Mouse (Mus musculus): ENCODE data around the gene Zfyve27. TPM values are rescaled to one million over a fixed set of nuclear protein-coding genes. Genes with fewer than 3 reads are reported as not detected.
A peak's percentile ranks its signal among the peaks of the same experiment; 100 is the strongest.

Gene Zfyve27
- polyA plus RNA-seq, 1 experiment = 12.7 TPM

DNA sequence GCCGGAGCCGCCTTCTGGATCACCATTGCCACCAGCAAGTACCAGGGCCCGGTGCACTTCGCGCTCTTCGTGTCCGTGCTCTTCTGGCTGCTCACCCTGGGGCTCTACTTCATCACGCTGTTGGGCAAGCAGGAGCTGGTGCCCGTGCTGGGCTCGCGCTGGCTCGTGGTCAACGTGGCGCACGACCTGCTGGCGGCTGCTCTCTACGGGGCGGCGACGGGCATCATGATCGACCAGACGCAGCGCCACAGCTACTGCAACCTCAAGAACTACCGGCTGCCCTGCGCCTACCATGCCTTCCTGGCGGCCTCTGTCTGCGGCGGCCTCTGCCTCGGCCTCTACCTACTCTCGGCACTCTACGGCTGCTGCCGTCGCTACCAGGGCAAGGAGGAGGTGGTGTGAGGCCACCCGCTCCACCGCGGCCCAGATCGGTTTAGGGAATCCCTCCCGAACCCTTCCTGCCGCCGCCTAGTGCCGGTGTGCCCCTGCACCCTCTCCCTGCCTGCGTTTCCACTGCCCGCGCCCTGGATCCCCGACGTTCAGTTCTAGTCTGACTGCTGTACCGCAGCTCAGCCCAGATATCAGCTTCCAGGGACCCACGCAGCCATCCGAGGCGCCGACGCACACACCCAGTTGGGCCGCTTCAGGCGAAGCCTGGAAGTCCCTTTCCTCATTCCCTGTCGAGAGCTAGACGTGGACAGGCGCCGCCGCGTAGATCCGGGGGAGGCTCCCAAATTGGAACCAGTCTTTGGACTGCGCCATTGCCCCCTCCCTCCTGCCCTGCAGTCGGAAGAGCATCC lies 15.8 kb upstream of the Zfyve27 start:
- Histone ChIP-seq H3K4me3 (ENCODE audit: insufficient read depth, low read depth, low read length) (peak overlapping the region; percentile 79), H3K4me1 (ENCODE audit: control insufficient read depth, insufficient read depth, insufficient read length, low read length) (peaks cover 16% of the 10 kb centered on the region), H3K27ac (replicated peaks; ENCODE audit: low read depth, low read length) (peak overlapping the region; percentile 84)

DNA sequence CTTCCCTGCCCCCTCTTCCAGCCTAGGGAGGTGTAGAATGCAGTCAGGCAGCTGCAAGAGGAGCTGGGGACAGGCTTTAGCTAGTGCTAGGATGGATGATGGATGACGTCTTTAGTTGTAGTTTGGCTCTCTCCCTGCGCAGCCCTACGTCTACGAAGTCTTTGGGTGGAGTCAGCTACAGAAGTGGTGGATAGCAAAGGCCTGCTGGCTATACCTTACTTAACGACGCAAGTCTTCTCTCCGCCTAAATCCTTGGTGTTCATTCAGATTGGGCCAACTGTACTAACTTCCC lies 15.2 kb upstream of the Zfyve27 start:
- peak overlapping the region; percentile 84 for H3K27ac ChIP-seq (replicated peaks; ENCODE audit: low read depth, low read length)
- H3K4me3 ChIP-seq (ENCODE audit: insufficient read depth, low read depth, low read length) = peak overlapping the region; percentile 79
- peaks cover 16% of the 10 kb centered on the region for H3K4me1 ChIP-seq (ENCODE audit: control insufficient read depth, insufficient read depth, insufficient read length, low read length)

- Histone ChIP-seq H3K4me1 (ENCODE audit: control insufficient read depth, insufficient read depth, insufficient read length, low read length) (peaks cover 9% of the 10 kb centered on the region), H3K27ac (replicated peaks; ENCODE audit: low read depth, low read length) (no peak overlapping the region), H3K4me3 (ENCODE audit: insufficient read depth, low read depth, low read length) (no peak overlapping the region)
These were observed 11.8 kb upstream of the Zfyve27 start for GRCm38 (mm10) chr19:42151990-42152389.

DNA sequence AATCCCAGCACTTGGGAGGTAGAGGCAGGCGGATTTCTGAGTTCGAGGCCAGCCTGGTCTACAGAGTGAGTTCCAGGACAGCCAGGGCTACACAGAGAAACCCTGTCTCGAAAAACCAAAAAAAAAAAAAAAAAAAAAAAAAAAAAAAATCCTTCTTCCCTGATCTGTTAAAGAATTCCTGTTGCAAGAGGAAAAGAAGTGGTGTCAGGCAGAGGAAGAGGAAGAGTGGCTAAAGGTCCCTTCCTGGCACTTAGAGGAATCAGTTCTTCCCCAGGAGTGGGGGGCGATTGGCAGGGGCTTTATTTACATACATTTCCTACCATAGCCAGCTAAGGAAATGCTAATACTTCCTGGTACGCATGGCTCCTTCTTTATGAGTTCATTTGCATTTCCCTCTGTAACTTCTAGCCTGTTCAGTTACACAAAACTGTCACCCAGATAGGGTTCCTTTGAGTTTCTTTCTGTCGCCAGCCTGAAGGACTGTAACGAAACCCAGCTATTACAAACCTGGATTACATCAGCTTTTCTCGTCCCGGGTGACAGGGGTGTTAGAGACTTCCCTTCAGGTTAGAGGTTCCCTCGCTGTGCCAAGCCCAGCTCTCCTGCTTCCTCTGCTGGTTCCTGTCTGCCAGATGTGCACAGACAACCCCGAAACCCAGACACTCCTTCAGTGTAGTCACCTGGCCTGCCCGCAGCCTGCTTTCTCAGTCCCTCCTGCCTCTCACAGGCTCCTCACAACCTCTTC lies 6.1 kb upstream of the Zfyve27 start:
- H3K4me3 ChIP-seq (ENCODE audit: insufficient read depth, low read depth, low read length) = no peak overlapping the region
- H3K4me1 ChIP-seq (ENCODE audit: control insufficient read depth, insufficient read depth, insufficient read length, low read length) = no peaks in the 10 kb centered on the region
- peak overlapping the region; percentile 60 for H3K27ac ChIP-seq (replicated peaks; ENCODE audit: low read depth, low read length)

GRCm38 (mm10) chr19:42158246-42159017 lies 5.3 kb upstream of the Zfyve27 start:
- Histone ChIP-seq H3K4me1 (ENCODE audit: control insufficient read depth, insufficient read depth, insufficient read length, low read length) (no peaks in the 10 kb centered on the region), H3K4me3 (ENCODE audit: insufficient read depth, low read depth, low read length) (no peak overlapping the region), H3K27ac (replicated peaks; ENCODE audit: low read depth, low read length) (no peak overlapping the region)

DNA sequence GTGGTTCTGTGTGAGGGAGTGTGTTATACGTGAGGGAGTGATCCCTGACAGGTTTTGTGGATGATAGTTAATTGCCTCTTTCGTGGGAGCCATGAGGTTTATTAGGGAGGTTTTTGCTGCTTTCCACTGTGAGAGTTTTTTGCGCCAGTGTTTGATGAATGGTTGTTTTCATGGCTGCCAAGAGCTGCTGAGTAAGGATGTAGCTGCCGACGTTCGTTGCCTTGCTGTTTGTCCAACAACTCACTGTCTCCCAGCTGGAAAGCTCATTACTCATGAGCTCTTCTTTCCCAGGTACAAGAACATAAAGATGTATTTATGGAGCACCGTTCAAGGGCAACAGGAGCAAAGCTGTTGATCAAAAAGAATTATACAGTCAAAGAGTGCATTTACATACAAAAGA lies 437 bp downstream of the Zfyve27 start:
- Histone ChIP-seq H3K4me1 (ENCODE audit: control insufficient read depth, insufficient read depth, insufficient read length, low read length) (no peaks in the 10 kb centered on the region), H3K27ac (replicated peaks; ENCODE audit: low read depth, low read length) (no peak overlapping the region), H3K4me3 (ENCODE audit: insufficient read depth, low read depth, low read length) (no peak overlapping the region)

- peak overlapping the region; percentile 31; the same call in 1 of the 2 replicates for H3K4me3 ChIP-seq (ENCODE audit: insufficient read depth, low read depth, low read length)
- peaks cover under 1% of the 10 kb centered on the region; the same call in 1 of the 2 replicates for H3K4me1 ChIP-seq (ENCODE audit: control insufficient read depth, insufficient read depth, insufficient read length, low read length)
- no peak overlapping the region for H3K27ac ChIP-seq (replicated peaks; ENCODE audit: low read depth, low read length)
These were observed 2.4 kb downstream of the Zfyve27 start for GRCm38 (mm10) chr19:42166130-42166529.

- Histone ChIP-seq H3K4me3 (ENCODE audit: insufficient read depth, low read depth, low read length) (no peak overlapping the region), H3K4me1 (ENCODE audit: control insufficient read depth, insufficient read depth, insufficient read length, low read length) (peaks cover 6% of the 10 kb centered on the region), H3K27ac (replicated peaks; ENCODE audit: low read depth, low read length) (no peak overlapping the region)
These were observed 3.0 kb downstream of the Zfyve27 start for GRCm38 (mm10) chr19:42166766-42167165.

GRCm38 (mm10) chr19:42167489-42167888 lies 3.7 kb downstream of the Zfyve27 start:
- peaks cover 6% of the 10 kb centered on the region for H3K4me1 ChIP-seq (ENCODE audit: control insufficient read depth, insufficient read depth, insufficient read length, low read length)
- no peak overlapping the region for H3K4me3 ChIP-seq (ENCODE audit: insufficient read depth, low read depth, low read length)
- no peak overlapping the region for H3K27ac ChIP-seq (replicated peaks; ENCODE audit: low read depth, low read length)

- Histone ChIP-seq H3K27ac (replicated peaks; ENCODE audit: low read depth, low read length) (no peak overlapping the region), H3K4me1 (ENCODE audit: control insufficient read depth, insufficient read depth, insufficient read length, low read length) (peaks cover 6% of the 10 kb centered on the region), H3K4me3 (ENCODE audit: insufficient read depth, low read depth, low read length) (no peak overlapping the region)
These were observed 5.7 kb downstream of the Zfyve27 start for GRCm38 (mm10) chr19:42169322-42169975.

DNA sequence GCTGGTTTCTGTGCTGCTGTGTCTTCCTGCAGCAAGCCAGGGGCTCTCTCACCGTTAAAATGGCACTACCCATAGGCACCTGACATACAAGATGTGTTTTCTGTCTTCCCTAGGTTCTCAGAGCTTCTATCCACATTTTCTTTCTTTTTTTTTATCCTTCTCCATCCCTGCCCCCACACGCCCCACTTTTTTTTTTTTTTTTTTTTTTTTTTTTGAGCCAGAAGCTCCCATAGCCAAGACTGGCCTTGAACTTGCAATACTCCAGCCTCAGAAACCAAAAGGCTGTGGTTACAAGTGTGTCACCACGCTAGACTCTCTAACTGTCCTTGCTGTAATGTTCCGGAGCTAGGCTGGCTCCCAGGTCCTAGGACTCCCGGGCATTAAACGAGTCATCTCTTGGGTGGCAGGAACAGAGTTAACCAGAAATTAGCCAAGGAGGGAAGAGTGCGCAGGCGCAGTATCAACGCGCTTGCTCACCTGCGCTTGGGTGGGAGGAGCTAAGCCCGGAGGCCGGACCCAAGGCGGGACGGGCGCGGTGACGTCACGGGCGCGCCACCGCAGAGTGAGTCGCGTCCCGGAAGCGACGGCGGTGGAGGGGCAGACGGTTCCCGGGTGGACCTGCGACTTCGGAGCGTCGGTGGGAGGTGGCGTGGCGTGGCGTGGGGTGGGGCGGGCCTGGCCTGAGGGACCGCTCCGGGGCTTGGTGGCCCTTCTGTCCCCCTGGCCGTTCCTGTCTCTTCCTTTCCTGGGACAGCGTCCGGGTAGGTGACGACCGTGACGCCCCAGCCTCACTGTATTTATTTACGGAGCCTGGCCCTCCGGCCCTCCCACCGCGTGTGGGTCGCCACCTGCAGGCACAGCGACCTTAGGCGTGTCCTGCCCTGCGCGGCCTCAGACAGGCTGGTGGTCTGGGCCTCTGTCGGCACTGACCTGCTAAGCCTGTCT lies 6.5 kb downstream of the Zfyve27 start:
- 0 out of 2 replicates have a peak overlapping the region, but pooled peaks have one; percentile 1 for H3K27ac ChIP-seq (replicated peaks; ENCODE audit: low read depth, low read length)
- H3K4me3 ChIP-seq (ENCODE audit: insufficient read depth, low read depth, low read length) = peak overlapping the region; percentile 83
- peaks cover 6% of the 10 kb centered on the region for H3K4me1 ChIP-seq (ENCODE audit: control insufficient read depth, insufficient read depth, insufficient read length, low read length)

DNA sequence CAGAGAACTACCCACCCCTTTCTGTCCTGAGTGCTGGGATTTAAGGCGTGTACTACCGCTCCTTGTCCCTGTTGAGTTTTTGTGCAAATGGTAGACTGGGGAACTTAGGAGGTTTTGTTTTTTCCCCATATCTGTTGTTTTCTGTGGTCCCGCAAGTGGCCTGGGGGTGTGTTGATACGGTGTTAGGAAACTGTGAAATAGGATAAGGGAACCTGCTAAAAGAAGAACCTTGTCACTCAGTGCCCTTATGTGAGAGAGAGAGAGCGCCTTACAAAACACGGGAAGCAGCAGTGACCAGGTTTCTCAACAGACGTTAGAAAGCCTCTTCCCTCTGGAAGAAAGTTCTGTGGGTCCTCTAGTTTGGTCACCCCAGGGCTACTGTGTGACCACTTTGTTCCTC lies 13.1 kb downstream of the Zfyve27 start:
- Histone ChIP-seq H3K27ac (replicated peaks; ENCODE audit: low read depth, low read length) (no peak overlapping the region), H3K4me1 (ENCODE audit: control insufficient read depth, insufficient read depth, insufficient read length, low read length) (no peaks in the 10 kb centered on the region), H3K4me3 (ENCODE audit: insufficient read depth, low read depth, low read length) (no peak overlapping the region)

GRCm38 (mm10) chr19:42177461-42177860 lies 13.7 kb downstream of the Zfyve27 start:
- Histone ChIP-seq H3K4me3 (ENCODE audit: insufficient read depth, low read depth, low read length) (no peak overlapping the region), H3K4me1 (ENCODE audit: control insufficient read depth, insufficient read depth, insufficient read length, low read length) (no peaks in the 10 kb centered on the region), H3K27ac (replicated peaks; ENCODE audit: low read depth, low read length) (no peak overlapping the region)

- Histone ChIP-seq H3K4me3 (ENCODE audit: insufficient read depth, low read depth, low read length) (no peak overlapping the region), H3K27ac (replicated peaks; ENCODE audit: low read depth, low read length) (no peak overlapping the region), H3K4me1 (ENCODE audit: control insufficient read depth, insufficient read depth, insufficient read length, low read length) (no peaks in the 10 kb centered on the region)
These were observed 15.6 kb downstream of the Zfyve27 start for GRCm38 (mm10) chr19:42179356-42179755.

Measured in brown adipose tissue, adult 24 weeks (tissue).